Mouse (Mus musculus) erythroblast, adult 5-6 weeks (primary cell): Measurements from ENCODE around the gene Csn2. TPM values are rescaled to one million over a fixed set of nuclear protein-coding genes. Genes with fewer than 3 reads are reported as not detected.

ENCODE experiments used
- ATAC-seq: replicated peaks from 2 replicates; pipeline ENCODE4 v1.8.0; 2016; ENCODE audit warnings: moderate number of reproducible peaks, mild to moderate bottlenecking, moderate TSS enrichment, inconsistent platforms; ENCODE audit not compliant: poor library complexity, low FRiP score, severe bottlenecking
- total RNA-seq, 2 experiments: library from RNA; stranded (forward) in 1 of 2; stranded (reverse) in 1 of 2; fragments of 150-400 nt in 1 of 2; fragments of 200-764, 138-1000 nt in 1 of 2; gene quantifications; 2 replicates each; pipeline versions ENCODE4 v1.2.3 to v1.2.4; 2015 to 2017; ENCODE audit warnings: low replicate concordance in 2 of 2

Csn2 gene
- not detected in 2 replicates for total RNA-seq (2015; ENCODE audit: low replicate concordance)
- not detected in 2 replicates for total RNA-seq (2017; ENCODE audit: low replicate concordance)

DNA sequence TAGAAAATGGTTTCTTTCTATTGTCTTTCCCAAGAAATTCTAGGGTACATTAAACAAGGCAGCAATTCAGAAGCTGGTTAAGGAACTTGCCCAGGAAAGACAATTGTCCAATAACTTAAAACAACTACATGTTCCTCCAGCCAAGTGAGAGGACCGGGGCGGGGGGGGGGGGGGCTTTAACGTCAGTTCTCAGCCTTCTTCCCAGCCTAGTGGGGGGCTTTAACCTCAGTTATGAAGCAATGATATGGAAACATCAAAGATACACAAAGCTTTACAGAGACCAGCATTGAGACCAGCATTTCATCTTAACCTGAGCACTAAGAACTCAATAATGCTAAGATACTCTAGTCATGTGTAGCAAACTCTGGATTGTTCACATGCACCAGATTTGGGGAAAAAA, at the start of gene Csn2:
Gene Csn2 (minus strand): TSS at position 101 of the 400 bp plus-strand sequence.
- no peak for ATAC-seq

DNA sequence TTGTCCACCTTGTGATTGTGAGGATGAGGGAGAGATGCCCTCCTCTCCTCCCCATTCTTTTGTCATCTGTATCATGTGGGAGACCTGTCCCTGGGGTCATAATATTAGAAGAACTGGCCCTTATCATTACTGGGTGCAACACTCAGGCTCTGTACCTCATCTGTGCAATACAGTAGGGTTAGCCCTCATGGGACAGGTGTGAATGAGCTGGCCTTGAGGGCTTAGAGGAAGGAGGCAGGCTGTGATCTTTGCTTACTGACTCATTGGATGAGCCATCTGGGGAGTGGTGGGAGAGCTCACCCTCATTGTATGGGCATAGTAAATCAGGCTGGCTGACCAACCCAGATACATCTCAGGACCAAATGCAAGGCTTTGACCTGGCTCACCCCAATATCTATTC, 35.4 kb upstream of the Csn2 start:
- ATAC-seq = no peak

DNA sequence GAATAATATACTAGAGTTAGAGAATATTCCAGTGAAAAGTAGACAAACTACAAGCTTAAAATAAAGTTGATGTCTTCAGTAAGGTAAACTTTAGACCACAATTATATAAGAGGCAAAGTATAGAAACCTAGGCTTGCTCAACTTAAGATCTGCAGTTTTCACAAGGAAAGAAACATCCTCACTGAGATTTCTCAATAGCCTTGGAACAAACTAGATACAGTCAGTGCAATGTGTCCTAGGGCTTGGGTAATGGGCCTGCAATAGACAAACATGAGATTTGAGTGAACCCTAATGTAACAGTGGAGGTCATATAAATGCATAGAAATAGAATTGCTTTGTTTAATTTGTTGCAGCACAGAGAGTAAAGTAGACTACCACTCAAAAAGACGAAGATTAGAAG, 6.5 kb upstream of the Csn2 start:
- no peak for ATAC-seq

DNA sequence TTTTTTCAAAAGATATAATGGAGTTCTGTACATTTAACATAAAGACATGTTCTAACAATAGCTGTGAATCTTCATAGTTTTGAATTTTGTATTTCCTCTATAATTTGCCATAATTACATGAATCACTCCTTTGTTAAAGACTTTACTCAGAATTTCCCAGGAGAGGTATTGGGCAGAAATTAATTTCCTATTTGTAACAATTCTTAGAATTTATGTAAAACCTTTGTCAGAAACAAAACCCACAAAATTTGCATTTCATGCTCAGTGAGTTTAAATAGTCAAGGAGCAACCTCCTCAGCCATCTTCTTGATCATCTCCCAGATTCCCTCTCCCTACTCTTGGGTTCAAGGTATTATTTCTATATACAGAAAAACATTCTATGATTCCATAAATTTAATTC, 33.5 kb downstream of the Csn2 start, which contains the start of gene Csn1s1:
Gene Csn1s1 (plus strand): TSS at position 301 of the 400 bp plus-strand sequence.
- no peak for ATAC-seq

DNA sequence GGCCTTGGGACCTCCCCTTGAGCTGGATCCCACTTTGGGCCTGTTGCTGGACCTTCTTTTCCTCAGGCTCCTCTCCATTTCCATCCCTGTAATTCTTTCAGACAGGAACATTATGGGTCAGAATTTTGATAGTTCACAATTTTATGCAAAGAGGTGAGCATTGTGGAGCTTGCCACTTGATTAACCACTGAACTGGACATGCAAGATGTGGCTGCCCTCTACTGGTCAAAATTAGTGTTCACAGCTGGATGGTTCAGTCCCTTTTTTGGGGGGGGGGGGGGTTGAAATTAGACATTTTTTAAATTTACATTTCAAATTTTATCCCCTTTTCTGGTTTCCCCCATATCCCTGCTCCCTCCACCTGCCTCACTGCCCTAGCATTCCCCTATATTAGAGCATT, 56.6 kb downstream of the Csn2 start:
- no peak for ATAC-seq

Other genes starting within 250 kb of the Csn2 start
- not detected in 2 replicates for gene Ugt2a2, start 217.4 kb downstream of the Csn2 start, total RNA-seq (2015; ENCODE audit: low replicate concordance)
- gene Ugt2a2, start 217.4 kb downstream of the Csn2 start, total RNA-seq (2017; ENCODE audit: low replicate concordance) = not detected in 2 replicates
- not detected in 2 replicates for gene Gm43638, start 212.8 kb downstream of the Csn2 start, total RNA-seq (2015; ENCODE audit: low replicate concordance)
- not detected in 2 replicates for gene Gm43638, start 212.8 kb downstream of the Csn2 start, total RNA-seq (2017; ENCODE audit: low replicate concordance)
- not detected in 2 replicates for gene Ugt2a1, start 208.8 kb downstream of the Csn2 start, total RNA-seq (2015; ENCODE audit: low replicate concordance)
- gene Ugt2a1, start 208.8 kb downstream of the Csn2 start, total RNA-seq (2017; ENCODE audit: low replicate concordance) = not detected in 2 replicates
- gene Sult1b1, start 161.4 kb downstream of the Csn2 start, total RNA-seq (2015; ENCODE audit: low replicate concordance) = not detected in 2 replicates
- not detected in 2 replicates for gene Sult1b1, start 161.4 kb downstream of the Csn2 start, total RNA-seq (2017; ENCODE audit: low replicate concordance)
- not detected in 2 replicates for gene Sult1d1, start 130.6 kb downstream of the Csn2 start, total RNA-seq (2015; ENCODE audit: low replicate concordance)
- gene Sult1d1, start 130.6 kb downstream of the Csn2 start, total RNA-seq (2017; ENCODE audit: low replicate concordance) = not detected in 2 replicates
- not detected in 2 replicates for gene Sult1e1, start 108.0 kb downstream of the Csn2 start, total RNA-seq (2015; ENCODE audit: low replicate concordance)
- not detected in 2 replicates for gene Sult1e1, start 108.0 kb downstream of the Csn2 start, total RNA-seq (2017; ENCODE audit: low replicate concordance)
- not detected in 2 replicates for gene Csn1s1, start 33.4 kb downstream of the Csn2 start, total RNA-seq (2015; ENCODE audit: low replicate concordance)
- gene Csn1s1, start 33.4 kb downstream of the Csn2 start, total RNA-seq (2017; ENCODE audit: low replicate concordance) = not detected in 2 replicates
- not detected in 2 replicates for gene Csn1s2a, start 74.9 kb upstream of the Csn2 start, total RNA-seq (2015; ENCODE audit: low replicate concordance)
- not detected in 2 replicates for gene Csn1s2a, start 74.9 kb upstream of the Csn2 start, total RNA-seq (2017; ENCODE audit: low replicate concordance)
- gene Csn1s2b, start 108.5 kb upstream of the Csn2 start, total RNA-seq (2015; ENCODE audit: low replicate concordance) = not detected in 2 replicates
- not detected in 2 replicates for gene Csn1s2b, start 108.5 kb upstream of the Csn2 start, total RNA-seq (2017; ENCODE audit: low replicate concordance)
- gene Prr27, start 126.1 kb upstream of the Csn2 start, total RNA-seq (2015; ENCODE audit: low replicate concordance) = not detected in 2 replicates
- gene Prr27, start 126.1 kb upstream of the Csn2 start, total RNA-seq (2017; ENCODE audit: low replicate concordance) = not detected in 2 replicates
- gene Odam, start 185.4 kb upstream of the Csn2 start, total RNA-seq (2015; ENCODE audit: low replicate concordance) = not detected in 2 replicates
- not detected in 2 replicates for gene Odam, start 185.4 kb upstream of the Csn2 start, total RNA-seq (2017; ENCODE audit: low replicate concordance)
- gene Csn3, start 225.9 kb upstream of the Csn2 start, total RNA-seq (2015; ENCODE audit: low replicate concordance) = not detected in 2 replicates
- not detected in 2 replicates for gene Csn3, start 225.9 kb upstream of the Csn2 start, total RNA-seq (2017; ENCODE audit: low replicate concordance)